Mouse (Mus musculus) embryo, embryonic 10.5 days (tissue): ENCODE measurements at regions not wholly inside any gene's neighbourhood (a gene's known extent, or its start where the extent isn't known, plus 50 kb on each side); places are given as distances from the start of the nearest gene placed in this dataset.
A peak's percentile ranks its signal among the peaks of the same experiment; 100 is the strongest.

Source experiments
- DNase-seq: peaks from one replicate; pipeline ENCODE4 v3.0.0-alpha.2; 2015; ENCODE audit warnings: low spot score

GRCm38 (mm10) chr15:88202736-88203135 lies 397.4 kb upstream of the Zdhhc25 start:
- no peak for DNase-seq

DNA sequence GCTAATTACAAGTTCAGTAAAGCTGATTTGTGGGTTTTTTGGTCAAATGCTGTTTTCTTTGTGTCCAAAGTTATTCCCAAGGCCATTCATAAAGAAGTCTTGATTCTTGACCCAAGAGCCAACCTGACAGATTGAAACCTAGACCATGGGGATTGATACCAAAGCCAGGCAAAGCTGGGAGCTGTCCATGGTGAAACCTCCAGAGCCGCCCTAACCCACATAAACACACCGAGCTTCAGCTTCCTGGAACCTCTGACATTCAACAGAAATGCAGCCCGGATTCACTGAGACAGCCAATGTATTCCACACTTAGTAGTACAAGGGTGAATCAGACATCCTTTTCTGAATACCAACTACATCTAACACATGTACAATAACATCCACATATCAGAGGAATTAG lies 386.7 kb upstream of the Zdhhc25 start:
- DNase-seq = peak; percentile 49

DNA sequence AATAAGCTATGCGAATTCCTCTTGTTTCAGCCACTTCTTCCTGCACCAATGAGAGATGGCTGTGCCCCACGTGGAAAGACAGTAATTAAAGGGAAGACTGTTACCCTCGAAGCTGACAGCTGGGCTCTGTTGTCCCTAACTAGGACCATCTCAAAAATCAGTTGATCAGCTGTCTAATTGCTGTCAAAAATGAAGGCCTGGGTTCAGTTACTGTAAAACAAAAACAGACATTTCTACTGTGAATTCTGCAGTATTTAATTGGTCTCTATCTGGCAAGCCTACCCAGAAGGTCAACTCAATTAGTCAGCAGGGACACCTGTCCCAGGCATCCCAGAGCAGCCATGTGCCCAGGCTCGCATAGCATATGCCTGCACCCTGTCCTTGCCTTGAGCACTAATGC lies 385.8 kb upstream of the Zdhhc25 start:
- DNase-seq = no peak

DNA sequence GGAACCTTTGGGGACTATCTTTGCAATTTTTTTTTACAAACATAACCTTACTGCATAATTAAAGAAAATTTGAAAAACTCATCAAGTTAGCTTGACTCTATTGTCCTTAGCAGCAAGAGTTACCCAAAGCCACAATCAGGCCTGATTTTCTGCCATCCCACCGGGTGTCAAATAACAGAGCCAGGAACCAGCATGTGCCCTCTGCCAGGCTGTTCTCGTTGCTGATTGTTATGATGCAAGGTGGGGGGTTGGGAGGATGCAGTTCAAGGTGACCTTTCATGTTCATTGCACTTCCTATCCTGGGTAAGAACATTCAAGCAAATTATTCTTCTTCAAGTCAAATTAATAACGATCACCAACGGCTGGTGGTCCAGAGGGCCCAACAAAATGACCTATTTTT lies 370.6 kb upstream of the Zdhhc25 start:
- no peak for DNase-seq

GRCm38 (mm10) chr15:88244606-88245005 lies 355.5 kb upstream of the Zdhhc25 start:
- DNase-seq = no peak

DNA sequence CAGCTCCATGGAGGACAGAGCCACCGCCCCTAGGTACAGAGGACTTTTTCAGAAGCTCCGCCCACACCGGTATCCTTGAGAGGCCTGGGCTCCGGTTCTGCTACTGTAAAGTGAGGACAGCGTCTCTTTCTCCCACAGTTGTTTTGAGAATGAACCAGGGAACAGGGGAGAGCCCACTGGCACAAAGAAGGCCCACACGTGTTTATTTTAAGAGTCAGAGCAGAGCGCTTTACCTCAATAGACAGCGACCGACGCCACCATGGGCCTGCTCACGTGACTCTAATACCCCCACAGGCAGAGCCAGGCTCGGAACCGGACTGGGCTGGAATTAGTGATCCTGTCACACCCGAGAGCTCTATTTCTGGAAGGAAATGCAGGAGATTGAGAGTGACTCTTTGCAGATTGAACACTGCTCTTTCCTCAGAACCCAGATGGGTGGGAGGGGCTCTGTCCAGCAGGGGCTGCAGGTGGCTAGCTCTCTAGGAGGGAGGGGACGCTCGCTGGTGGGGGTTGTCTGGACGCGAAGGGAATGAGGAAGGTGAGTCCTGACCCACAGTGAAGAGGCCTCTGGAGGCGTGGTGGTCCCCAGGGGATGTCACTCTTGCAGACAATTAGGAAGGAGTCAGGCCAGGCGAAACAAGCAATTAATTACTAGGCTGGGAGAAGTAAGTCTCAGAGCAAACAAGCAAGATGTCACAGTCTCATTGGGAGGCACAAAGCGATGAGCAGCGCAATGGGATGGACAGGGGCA lies 354.4 kb upstream of the Zdhhc25 start:
- peak; percentile 7 for DNase-seq

GRCm38 (mm10) chr15:88247974-88248625 lies 352.0 kb upstream of the Zdhhc25 start:
- peak; percentile 88 for DNase-seq

GRCm38 (mm10) chr15:88288051-88288450 lies 312.1 kb upstream of the Zdhhc25 start:
- DNase-seq = no peak

GRCm38 (mm10) chr15:88288696-88289095 lies 311.4 kb upstream of the Zdhhc25 start:
- DNase-seq = peak; percentile 54

DNA sequence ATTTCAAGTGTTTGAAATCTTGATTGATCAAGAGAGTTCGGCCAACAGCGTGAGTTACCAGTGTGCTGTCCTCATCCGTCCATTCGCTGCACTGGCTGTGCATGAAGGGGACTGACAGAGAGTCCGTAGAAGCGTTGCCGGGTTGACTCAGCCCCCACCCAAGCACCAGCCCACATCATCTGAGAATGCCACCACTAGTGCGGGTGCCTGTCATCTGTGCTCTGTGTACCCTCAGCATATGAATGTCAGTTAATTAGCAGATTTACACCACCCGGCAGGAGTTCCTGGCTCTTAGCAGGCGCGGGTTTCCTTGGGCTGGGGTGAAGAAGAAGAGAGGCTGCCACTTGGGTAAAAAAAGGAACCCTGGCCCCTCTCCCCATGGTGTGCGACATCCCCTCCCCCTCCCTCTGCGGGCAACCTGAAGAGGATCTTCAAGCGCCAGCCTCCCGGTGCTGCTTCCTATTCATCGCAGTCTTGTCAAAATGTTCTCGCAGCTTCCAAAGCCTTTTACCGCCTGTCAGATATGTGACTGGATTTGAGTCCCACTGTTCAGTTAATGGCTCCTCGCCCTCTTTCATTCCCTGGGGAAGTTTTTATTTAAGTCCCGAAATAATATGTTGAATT lies 309.2 kb upstream of the Zdhhc25 start:
- no peak for DNase-seq

DNA sequence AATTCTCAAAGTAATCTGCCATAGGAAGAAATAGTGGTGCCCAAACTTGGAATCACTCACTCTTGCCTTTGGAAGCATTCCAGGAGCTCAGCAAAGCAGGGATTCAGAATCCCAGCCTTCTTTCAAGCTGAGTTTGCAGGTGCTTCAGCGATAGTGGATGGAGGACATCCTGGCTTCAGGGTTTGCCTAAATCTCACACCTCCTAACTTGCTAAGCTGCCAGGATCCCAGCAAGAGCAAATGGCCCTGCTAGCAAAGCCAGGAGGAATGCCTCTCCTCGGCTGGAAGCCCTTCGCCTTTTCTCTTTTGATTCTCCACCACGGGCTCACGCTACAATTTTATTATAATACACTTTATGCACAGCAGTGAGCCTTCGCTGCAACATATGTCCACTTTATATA lies 301.0 kb upstream of the Zdhhc25 start:
- DNase-seq = no peak

DNA sequence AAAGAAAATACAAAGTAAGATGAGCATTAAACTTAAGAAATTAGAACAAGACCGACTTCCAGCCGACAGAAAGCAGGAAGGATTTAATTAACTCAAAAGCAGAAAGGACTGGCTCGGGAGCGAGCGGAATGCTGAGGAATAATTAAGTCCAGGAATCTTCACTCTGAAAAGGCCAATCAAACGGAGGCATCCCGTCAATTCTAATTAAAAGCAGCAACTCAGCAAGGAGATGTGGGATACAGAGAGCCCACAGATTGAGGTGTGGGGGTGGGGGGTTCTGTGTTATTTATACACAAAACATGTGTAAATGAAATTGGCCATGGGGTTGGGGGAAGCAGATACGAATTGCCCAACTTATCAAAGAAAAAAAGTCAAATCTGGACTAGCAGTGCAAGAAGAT lies 288.9 kb upstream of the Zdhhc25 start:
- DNase-seq = no peak

DNA sequence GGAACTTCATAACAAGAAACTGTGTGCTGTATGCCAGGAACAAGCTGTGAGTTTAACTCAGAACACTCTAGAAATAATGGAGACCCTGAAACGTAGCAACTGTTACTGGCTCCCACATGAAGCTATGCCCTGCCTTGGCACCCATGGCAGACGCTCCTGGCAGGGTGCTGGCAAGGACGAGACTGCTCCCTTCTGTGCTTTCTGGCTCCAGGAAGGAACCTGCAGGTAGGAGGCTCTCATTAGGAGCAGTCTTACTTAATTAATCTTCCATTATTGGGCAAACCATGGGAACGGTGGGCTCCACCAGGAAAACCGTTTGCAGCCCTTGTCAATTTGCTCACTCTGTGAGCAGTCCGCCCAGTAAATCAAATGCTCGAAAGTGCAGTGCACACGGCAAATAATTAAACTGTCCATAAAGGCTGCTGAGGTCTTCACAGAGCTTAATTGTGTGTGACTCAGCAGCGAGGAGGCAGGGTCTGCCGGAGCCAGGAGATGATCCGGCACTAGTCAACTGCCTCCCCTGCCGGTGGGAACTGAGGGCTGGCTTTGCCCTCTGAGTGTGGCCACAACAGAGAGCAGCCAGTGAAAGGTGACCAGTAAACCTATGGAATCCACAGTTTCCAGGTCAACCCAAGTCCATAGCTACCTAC lies 285.2 kb upstream of the Zdhhc25 start:
- peak; percentile 16 for DNase-seq

- no peak for DNase-seq
Measured at GRCm38 (mm10) chr15:88318048-88318447, 282.1 kb upstream of the Zdhhc25 start.

DNA sequence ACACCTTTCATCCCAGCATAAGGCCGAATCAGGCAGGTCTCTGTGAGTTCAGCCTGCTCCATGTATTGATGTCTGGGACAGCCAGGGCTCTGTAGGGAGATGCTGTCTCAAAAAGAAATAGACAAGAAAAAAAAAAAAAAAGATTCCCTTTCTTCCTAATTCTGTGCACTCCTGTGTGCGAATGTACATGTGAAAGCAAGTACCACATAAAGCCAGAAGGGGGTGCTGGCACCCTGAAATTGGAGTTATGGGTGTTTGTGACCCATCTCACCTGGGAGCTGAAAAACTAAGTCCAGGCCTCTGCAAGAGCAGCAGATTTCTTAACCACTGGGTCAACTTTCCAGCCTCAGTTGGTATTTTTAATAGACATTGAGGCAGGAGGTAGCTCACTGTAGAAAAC lies 280.6 kb upstream of the Zdhhc25 start:
- peak; percentile 44 for DNase-seq

DNA sequence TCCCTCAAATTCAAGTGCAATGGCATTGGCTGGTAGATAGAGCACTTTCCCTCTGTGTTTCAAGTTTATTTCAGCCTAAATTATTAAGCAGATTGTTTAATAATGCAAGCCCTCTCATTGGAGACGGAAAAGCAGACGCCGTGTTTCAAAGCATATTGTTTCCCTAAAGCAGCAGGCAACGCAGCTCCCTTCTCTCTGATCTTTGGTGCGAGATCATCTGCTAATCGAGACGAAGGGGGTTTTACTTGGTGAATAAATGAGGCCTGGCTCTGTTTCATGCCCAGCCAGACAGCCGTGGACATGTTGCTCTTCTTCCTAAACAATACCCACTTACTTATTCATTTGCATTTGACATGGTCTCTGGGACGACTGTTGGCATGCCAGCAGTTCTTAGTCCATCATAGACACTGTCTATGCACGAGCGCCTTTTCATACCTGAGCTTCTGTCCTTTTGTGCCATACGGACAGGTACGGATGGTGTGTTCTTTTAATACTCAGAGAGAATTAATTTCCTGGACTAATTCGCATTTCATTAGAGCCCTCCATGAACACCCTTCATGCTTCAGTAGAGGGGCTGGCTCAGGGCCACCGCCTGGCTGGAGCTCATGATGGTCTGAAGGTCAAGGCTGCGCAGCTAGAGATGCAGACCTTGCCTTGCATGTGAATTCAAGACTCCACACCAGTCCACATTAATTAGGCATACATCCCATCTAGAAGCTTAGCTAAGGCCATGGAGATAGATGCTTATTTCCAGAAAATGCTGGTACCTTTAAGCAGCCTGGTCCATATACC lies 276.3 kb upstream of the Zdhhc25 start:
- no peak for DNase-seq

DNA sequence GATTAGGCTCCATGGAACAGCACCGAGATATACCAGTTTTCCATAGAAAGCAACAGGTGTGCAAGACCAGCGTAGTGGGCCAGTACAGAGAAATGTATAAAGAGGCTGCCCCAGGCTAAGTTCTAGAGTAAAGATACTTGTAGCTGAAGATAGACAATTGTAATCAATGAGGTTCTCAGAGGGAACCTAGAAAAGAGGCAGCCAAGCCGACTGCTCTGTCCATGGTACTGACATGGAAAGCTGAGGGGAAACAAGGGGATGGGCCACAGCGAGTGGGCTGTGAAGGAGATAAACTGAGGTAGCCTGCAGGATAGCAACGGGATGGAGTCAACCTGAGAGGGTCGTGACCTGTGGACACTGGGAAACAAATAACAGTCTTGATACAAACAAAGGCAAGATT lies 275.0 kb upstream of the Zdhhc25 start:
- peak; percentile 59 for DNase-seq

GRCm38 (mm10) chr15:88353206-88353605 lies 246.9 kb upstream of the Zdhhc25 start:
- no peak for DNase-seq

- DNase-seq = peak; percentile 43
Measured at GRCm38 (mm10) chr15:88360375-88361035, 239.6 kb upstream of the Zdhhc25 start.

DNA sequence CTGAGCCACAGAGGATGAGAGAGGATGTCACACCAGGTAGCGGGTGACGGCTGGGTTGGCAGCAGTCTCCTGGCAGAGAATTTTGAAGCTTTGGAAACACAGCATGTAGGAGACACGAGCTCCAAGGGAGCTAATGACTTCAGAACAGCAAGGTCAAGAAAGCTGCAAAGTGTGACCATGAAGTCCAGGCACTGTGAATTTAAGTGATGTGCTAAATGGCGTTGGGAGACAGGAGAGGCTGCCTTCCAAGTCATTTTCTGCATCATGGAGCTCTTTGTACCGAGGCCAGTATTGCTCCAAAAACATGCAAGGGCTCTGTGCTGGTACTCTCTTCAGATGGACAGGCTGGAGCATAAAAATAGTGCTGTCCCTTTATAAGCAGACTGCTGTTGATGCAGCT lies 238.8 kb upstream of the Zdhhc25 start:
- no peak for DNase-seq

- no peak for DNase-seq
Measured at GRCm38 (mm10) chr15:88362966-88363365, 237.1 kb upstream of the Zdhhc25 start.
